Mouse (Mus musculus): ENCODE measurements around the gene Csrnp2. TPM values are rescaled to one million over a fixed set of nuclear protein-coding genes. Genes with fewer than 3 reads are reported as not detected.

Csrnp2 gene
- total RNA-seq, 1 experiment, result 14.6 TPM

- H3K4me1 ChIP-seq (ENCODE audit: control insufficient read depth in 2 of 2, insufficient read depth in 2 of 2, low read length in 2 of 2, poor library complexity in 1 of 2), result peaks cover 0 to 3% of the 10 kb centered on the region in 2 experiments; a peak in 1 of 4 replicates
- H3K36me3 ChIP-seq (ENCODE audit: control insufficient read depth, insufficient read depth, low read length, poor library complexity, severe bottlenecking), result no peaks in the 10 kb centered on the region
- no peaks in the 10 kb centered on the region for H3K9me3 ChIP-seq (ENCODE audit: control insufficient read depth, insufficient read depth, low read depth, low read length)
- no peak overlapping the region for H3K27ac ChIP-seq (ENCODE audit: insufficient read depth, low read depth, low read length, poor library complexity, severe bottlenecking)
- DNase-seq (ENCODE audit: low read depth, low spot score), result no peak
- H3K4me3 ChIP-seq (ENCODE audit: insufficient read depth in 1 of 2, low read depth in 1 of 2, low read length in 2 of 2, poor library complexity in 1 of 2, severe bottlenecking in 1 of 2), result no peak overlapping the region
- in situ Hi-C loops (cut with MboI; ENCODE audit: low sequenced_read_pairs in 2 of 2, unreplicated experiment in 2 of 2), result no loop called here
- TF ChIP-seq ZNF384 (IDR thresholded peaks at IDR 0.05; ENCODE audit: low read depth, low read length) (no peak), ZC3H11A (IDR thresholded peaks at IDR 0.05; ENCODE audit: borderline replicate concordance, low read depth, low read length) (no peak), HCFC1 (IDR thresholded peaks at IDR 0.05; ENCODE audit: borderline replicate concordance, insufficient read depth, low read length) (no peak), MAFK (IDR thresholded peaks at IDR 0.05; ENCODE audit: insufficient read depth, low read depth, low read length) (no peak), CHD2 (IDR thresholded peaks at IDR 0.05; ENCODE audit: low read depth, low read length) (no peak)
- H3K9ac ChIP-seq (ENCODE audit: insufficient read depth, low read depth, low read length, poor library complexity, severe bottlenecking), result no peak overlapping the region
Measured at GRCm38 (mm10) chr15:100451245-100451644, 44.0 kb downstream of the Csrnp2 start.

- in situ Hi-C loops (cut with MboI; ENCODE audit: low sequenced_read_pairs in 2 of 2, unreplicated experiment in 2 of 2), result no loop called here
- no peak for DNase-seq (ENCODE audit: low read depth, low spot score)
- TF ChIP-seq ZC3H11A (IDR thresholded peaks at IDR 0.05; ENCODE audit: borderline replicate concordance, low read depth, low read length) (no peak), ZNF384 (IDR thresholded peaks at IDR 0.05; ENCODE audit: low read depth, low read length) (no peak), MAFK (IDR thresholded peaks at IDR 0.05; ENCODE audit: insufficient read depth, low read depth, low read length) (no peak), CHD2 (IDR thresholded peaks at IDR 0.05; ENCODE audit: low read depth, low read length) (no peak), HCFC1 (IDR thresholded peaks at IDR 0.05; ENCODE audit: borderline replicate concordance, insufficient read depth, low read length) (no peak)
- H3K9ac ChIP-seq (ENCODE audit: insufficient read depth, low read depth, low read length, poor library complexity, severe bottlenecking), result no peak overlapping the region
- H3K4me1 ChIP-seq (ENCODE audit: control insufficient read depth in 2 of 2, insufficient read depth in 2 of 2, low read length in 2 of 2, poor library complexity in 1 of 2), result peaks cover 0 to 3% of the 10 kb centered on the region in 2 experiments; a peak in 1 of 4 replicates
- no peak overlapping the region for H3K27ac ChIP-seq (ENCODE audit: insufficient read depth, low read depth, low read length, poor library complexity, severe bottlenecking)
- H3K9me3 ChIP-seq (ENCODE audit: control insufficient read depth, insufficient read depth, low read depth, low read length), result no peaks in the 10 kb centered on the region
- H3K4me3 ChIP-seq (ENCODE audit: insufficient read depth in 1 of 2, low read depth in 1 of 2, low read length in 2 of 2, poor library complexity in 1 of 2, severe bottlenecking in 1 of 2), result no peak overlapping the region
- H3K36me3 ChIP-seq (ENCODE audit: control insufficient read depth, insufficient read depth, low read length, poor library complexity, severe bottlenecking), result no peaks in the 10 kb centered on the region
Measured at GRCm38 (mm10) chr15:100449495-100449894, 45.8 kb downstream of the Csrnp2 start.

GRCm38 (mm10) chr15:100448572-100448971, 46.7 kb downstream of the Csrnp2 start:
- in situ Hi-C loops (cut with MboI; ENCODE audit: low sequenced_read_pairs in 2 of 2, unreplicated experiment in 2 of 2), result no loop called here
- TF ChIP-seq MAFK (IDR thresholded peaks at IDR 0.05; ENCODE audit: insufficient read depth, low read depth, low read length), result no peak
- no peak for TF ChIP-seq ZC3H11A (IDR thresholded peaks at IDR 0.05; ENCODE audit: borderline replicate concordance, low read depth, low read length)
- no peak for TF ChIP-seq ZNF384 (IDR thresholded peaks at IDR 0.05; ENCODE audit: low read depth, low read length)
- TF ChIP-seq HCFC1 (IDR thresholded peaks at IDR 0.05; ENCODE audit: borderline replicate concordance, insufficient read depth, low read length), result no peak
- TF ChIP-seq CHD2 (IDR thresholded peaks at IDR 0.05; ENCODE audit: low read depth, low read length), result no peak
- H3K4me3 ChIP-seq (ENCODE audit: insufficient read depth in 1 of 2, low read depth in 1 of 2, low read length in 2 of 2, poor library complexity in 1 of 2, severe bottlenecking in 1 of 2), result no peak overlapping the region
- no peaks in the 10 kb centered on the region for H3K9me3 ChIP-seq (ENCODE audit: control insufficient read depth, insufficient read depth, low read depth, low read length)
- no peak overlapping the region for H3K27ac ChIP-seq (ENCODE audit: insufficient read depth, low read depth, low read length, poor library complexity, severe bottlenecking)
- no peak overlapping the region for H3K9ac ChIP-seq (ENCODE audit: insufficient read depth, low read depth, low read length, poor library complexity, severe bottlenecking)
- no peak for DNase-seq (ENCODE audit: low read depth, low spot score)
- no peaks in the 10 kb centered on the region for H3K36me3 ChIP-seq (ENCODE audit: control insufficient read depth, insufficient read depth, low read length, poor library complexity, severe bottlenecking)
- peaks cover 0 to 3% of the 10 kb centered on the region in 2 experiments; a peak in 1 of 4 replicates for H3K4me1 ChIP-seq (ENCODE audit: control insufficient read depth in 2 of 2, insufficient read depth in 2 of 2, low read length in 2 of 2, poor library complexity in 1 of 2)

GRCm38 (mm10) chr15:100446887-100447286, 48.4 kb downstream of the Csrnp2 start:
- in situ Hi-C loops (cut with MboI; ENCODE audit: low sequenced_read_pairs in 2 of 2, unreplicated experiment in 2 of 2), result no loop called here
- H3K27ac ChIP-seq (ENCODE audit: insufficient read depth, low read depth, low read length, poor library complexity, severe bottlenecking), result no peak overlapping the region
- no peak for DNase-seq (ENCODE audit: low read depth, low spot score)
- H3K9me3 ChIP-seq (ENCODE audit: control insufficient read depth, insufficient read depth, low read depth, low read length), result no peaks in the 10 kb centered on the region
- no peak for TF ChIP-seq CHD2 (IDR thresholded peaks at IDR 0.05; ENCODE audit: low read depth, low read length)
- TF ChIP-seq HCFC1 (IDR thresholded peaks at IDR 0.05; ENCODE audit: borderline replicate concordance, insufficient read depth, low read length), result no peak
- no peak for TF ChIP-seq ZNF384 (IDR thresholded peaks at IDR 0.05; ENCODE audit: low read depth, low read length)
- TF ChIP-seq MAFK (IDR thresholded peaks at IDR 0.05; ENCODE audit: insufficient read depth, low read depth, low read length), result no peak
- no peak for TF ChIP-seq ZC3H11A (IDR thresholded peaks at IDR 0.05; ENCODE audit: borderline replicate concordance, low read depth, low read length)
- H3K36me3 ChIP-seq (ENCODE audit: control insufficient read depth, insufficient read depth, low read length, poor library complexity, severe bottlenecking), result no peaks in the 10 kb centered on the region
- H3K4me3 ChIP-seq (ENCODE audit: insufficient read depth in 1 of 2, low read depth in 1 of 2, low read length in 2 of 2, poor library complexity in 1 of 2, severe bottlenecking in 1 of 2), result no peak overlapping the region
- H3K9ac ChIP-seq (ENCODE audit: insufficient read depth, low read depth, low read length, poor library complexity, severe bottlenecking), result no peak overlapping the region
- H3K4me1 ChIP-seq (ENCODE audit: control insufficient read depth in 2 of 2, insufficient read depth in 2 of 2, low read length in 2 of 2, poor library complexity in 1 of 2), result 0 out of 4 replicates have a peak, but pooled peaks cover 0 to 2% of the 10 kb centered on the region in 2 experiments

Data from ES-E14 (cell line).